Mouse (Mus musculus) 3134 (cell line): Measurements from ENCODE around the gene Adgrv1.

ENCODE experiments used
- DNase-seq: peaks from one replicate; pipeline ENCODE4 v3.0.0-alpha.2; 2011; ENCODE audit warnings: low spot score; ENCODE audit not compliant: insufficient read length; ENCODE audit errors: extremely low read depth

Adgrv1 gene

DNA sequence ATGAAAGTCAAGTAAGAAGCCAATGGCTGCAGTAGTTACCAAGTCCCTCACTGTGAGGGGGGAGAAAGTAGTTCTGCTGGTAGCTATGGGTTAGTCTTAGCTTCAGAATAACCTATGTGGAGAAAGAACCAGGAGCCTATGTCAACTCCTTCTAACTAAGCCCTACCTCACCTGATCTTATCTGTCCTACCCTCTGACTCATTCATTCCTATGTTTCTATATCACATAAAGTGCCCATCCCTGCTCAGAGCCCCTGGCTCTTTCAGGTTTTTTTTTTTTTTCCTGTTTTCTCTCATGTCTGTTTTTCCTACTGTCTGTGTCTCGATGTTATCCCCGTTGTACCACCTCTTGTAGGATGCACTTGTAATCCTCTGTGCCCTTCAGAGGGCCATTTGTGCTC is 536.5 kb downstream of the Adgrv1 start:
- DNase-seq = no peak

DNA sequence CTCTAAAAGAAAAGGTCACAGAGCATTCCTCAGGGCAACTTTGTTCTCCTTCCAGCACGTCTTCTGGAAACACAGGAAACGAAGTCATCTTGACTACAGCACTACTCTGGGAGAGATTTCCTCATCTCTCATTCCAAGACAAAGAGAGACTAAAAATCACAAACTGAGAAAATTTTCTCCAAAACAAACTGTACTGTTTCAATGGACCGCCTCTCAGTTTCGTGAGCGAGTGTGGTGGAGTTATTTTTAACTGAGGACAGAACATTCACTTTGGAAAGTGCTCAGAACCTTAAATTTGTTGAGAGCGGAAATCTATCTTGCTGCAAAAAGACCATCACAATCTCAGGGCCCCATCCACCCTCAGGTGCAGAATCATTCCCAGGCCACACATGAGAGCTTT is 538.4 kb downstream of the Adgrv1 start:
- no peak for DNase-seq

DNA sequence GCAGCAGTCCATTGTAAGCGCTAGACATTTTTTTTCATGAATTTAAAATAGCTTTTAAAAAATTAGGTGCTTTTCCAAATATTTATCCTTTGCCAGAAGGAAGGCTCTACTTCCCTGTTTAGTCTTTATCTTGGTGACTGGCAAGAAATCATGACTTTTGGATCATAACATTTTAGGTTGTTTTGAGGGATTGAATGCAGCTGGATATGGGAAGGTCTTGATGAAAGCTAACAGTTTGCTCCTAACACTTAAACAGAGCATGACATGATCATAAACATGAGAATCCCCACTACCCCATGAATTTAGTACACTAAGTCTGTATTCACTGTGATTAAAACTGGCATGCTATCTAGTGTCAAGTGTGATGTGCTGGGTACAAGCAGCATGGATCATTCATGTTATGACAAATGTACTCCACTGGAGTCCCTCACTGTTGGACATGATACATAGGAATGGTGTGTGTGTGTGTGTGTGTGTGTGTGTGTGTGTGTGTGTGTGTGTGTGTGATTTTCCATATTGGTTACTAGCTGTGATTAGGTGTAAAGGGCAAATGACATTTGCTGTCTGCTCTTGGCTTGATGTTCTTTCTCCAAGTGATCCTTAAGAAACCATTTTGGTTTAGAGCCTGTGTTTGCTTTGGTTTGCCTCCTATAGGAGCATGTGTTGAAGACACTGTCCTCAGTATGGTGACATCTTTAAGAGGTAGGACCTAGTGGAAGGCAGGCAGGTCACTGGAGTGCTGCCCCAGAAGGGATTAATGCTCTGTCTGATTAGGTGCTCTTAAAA is 542.7 kb downstream of the Adgrv1 start:
- DNase-seq = no peak

DNA sequence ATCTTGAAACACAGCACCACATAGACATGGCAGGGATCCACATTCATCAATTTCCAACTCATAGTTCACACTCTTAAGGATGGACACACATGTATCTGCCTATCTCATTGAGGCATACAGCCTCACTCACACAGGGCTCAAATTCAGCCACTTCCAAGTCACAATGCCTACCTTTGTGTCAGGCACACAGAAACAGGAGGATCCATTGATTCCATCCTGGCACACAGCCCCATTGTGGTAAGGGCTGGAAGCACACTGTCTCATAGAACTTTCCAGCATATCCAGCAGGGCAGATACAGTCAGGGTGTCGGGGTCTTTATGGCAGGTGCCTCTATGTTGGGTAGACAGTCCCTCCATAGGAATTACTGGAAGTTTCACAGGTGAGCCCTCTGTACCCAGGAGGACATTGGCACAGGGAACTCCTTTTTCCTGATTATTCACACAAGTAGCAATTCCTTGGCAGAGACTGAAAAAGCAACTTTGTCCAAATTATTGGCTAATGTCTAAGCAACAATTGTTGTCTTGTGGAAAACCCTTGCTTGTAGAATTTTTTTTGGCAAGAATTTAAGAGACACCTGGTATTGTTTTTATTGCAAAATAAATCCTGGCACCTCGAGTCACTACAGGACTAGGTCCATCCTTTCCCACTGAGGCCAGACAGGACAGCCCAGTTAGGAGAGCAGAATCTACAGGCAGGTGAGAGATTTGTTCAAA is 545.8 kb downstream of the Adgrv1 start:
- DNase-seq = no peak

DNA sequence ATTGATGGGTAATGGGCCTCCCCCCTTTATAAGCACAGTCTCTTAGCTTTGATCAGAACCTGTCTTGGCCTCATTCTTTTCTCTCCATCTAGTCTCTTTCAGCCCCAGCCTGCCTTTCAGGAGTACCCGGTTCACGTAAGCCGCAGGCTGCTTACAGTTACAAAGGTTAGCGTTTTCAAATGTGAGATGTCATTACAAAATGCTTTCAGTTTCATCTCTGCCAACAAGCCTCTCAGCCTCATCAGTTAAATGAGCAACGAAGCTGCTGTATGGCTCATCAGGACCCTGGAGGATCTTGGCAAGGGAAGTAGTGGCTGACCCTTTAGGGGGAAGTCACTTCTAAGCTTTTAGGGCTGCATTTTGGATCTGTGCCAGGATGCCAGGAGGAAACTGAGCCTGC is 560.7 kb downstream of the Adgrv1 start:
- DNase-seq = no peak

DNA sequence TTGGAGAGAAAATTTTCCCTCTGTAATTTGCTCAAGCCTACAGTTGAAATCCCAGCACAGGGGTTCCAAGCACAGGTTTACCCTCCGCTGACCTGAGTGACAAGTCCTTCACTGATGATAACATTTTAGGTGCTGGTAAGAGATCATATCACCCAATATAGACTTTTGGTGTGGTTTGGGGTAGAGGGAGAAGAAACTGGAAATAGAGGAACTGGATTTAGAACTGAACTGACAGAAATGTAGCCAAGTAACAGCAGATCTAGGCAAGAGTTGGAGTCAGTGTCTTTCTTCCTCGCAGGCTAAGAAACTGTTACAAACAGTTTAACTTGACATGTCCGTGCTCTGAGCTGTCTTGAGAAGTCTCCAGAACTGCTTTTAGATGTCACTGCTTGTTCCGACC is 581.5 kb downstream of the Adgrv1 start:
- DNase-seq = no peak

DNA sequence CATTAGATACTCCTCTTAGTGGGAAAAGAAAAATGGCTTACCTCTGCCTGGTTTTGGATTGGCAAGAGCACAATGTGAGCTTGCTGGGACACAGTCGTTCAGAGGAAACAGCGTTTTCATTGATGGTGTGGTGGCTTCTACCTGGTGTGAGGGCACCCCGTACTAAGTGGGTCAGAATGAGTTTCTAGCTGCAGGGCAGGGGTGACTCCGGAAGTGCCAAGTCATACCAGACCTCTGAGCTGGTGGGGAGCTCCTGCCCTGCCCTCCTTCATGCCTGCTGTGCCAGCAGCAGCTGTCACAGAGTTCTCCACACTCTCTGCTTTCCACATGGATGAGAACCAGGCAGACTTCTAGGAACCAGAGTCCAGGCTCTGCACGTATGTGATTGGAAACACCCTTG is 582.0 kb downstream of the Adgrv1 start:
- DNase-seq = peak; percentile 51

DNA sequence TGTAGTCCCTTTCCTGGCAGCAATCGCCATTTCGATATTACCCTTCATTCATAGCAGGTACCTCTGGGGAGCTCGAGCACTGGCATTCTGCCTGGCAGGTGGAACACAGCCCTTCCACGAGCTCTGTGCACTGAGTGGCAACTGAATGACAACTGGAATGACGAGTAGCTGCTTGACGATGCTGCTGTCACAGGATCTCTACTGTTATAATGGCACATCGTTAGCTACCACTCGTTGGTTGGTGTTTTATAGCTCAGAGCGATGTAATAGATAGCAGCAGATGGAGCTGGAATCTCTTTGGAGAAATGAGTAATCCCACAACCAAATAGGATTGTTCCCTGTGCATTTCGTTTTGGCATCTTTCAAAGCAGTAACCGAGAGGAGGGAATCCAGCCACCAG is 587.6 kb downstream of the Adgrv1 start:
- no peak for DNase-seq
